Mouse (Mus musculus): ENCODE measurements at regions not wholly inside any gene's neighbourhood (a gene's known extent, or its start where the extent isn't known, plus 50 kb on each side); places are given as distances from the start of the nearest gene placed in this dataset. TPM values are rescaled to one million over a fixed set of nuclear protein-coding genes. Genes with fewer than 3 reads are reported as not detected.

DNA sequence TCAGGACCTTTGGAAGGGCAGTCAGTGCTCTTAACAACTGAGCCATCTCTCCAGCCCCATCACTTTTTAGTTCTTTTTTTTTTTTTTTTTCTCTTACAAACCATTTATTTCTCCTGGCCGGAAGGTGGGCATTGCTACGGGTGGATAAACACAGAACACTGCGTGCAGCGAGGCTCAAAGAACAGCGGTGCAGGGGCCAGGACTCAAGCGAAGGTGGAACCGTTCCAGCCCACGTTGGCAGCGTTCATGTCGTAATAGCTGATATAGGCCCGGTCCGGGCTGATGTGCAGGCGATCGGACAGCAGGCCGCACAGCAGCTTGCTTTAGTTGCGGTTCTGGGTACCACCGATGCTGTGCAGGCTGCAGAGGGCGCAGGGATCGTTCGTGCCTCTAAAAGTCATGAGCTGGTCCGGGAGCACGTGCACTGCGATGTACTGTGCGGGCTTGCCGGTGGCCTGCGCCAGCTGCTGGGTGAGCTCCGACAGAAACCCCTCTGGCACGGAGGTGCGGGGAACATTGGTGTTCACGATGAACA lies 164.3 kb downstream of the Zfp281 start:
- Histone ChIP-seq H3K9ac (replicated peaks; ENCODE audit: low read depth, low read length) (no peak overlapping the region), H3K4me3 (replicated peaks; ENCODE audit: low read length) (peak overlapping the region; percentile 17), H3K27me3 (replicated peaks; ENCODE audit: control insufficient read depth, insufficient read depth, low read length) (no peaks in the 10 kb centered on the region), H3K9me3 (ENCODE audit: control insufficient read depth, low read length) (no peaks in the 10 kb centered on the region), H3K4me2 (ENCODE audit: low read length) (peak overlapping the region; percentile 32), H3K27ac (ENCODE audit: low read length) (no peak overlapping the region), H3K36me3 (ENCODE audit: control insufficient read depth, insufficient read depth) (no peaks in the 10 kb centered on the region), H3K4me1 (replicated peaks; ENCODE audit: control insufficient read depth, insufficient read depth, low read length) (no peaks in the 10 kb centered on the region)
- WGBS, result 54% methylated on average over 30 of the region's 30 CpGs
- no peak for ATAC-seq

GRCm38 (mm10) chr1:136791641-136792040 lies 166.9 kb downstream of the Zfp281 start:
- Histone ChIP-seq H3K9ac (replicated peaks; ENCODE audit: low read depth, low read length) (no peak overlapping the region), H3K36me3 (ENCODE audit: control insufficient read depth, insufficient read depth) (no peaks in the 10 kb centered on the region), H3K27ac (ENCODE audit: low read length) (no peak overlapping the region), H3K4me2 (ENCODE audit: low read length) (no peak overlapping the region), H3K4me1 (replicated peaks; ENCODE audit: control insufficient read depth, insufficient read depth, low read length) (no peaks in the 10 kb centered on the region), H3K9me3 (ENCODE audit: control insufficient read depth, low read length) (no peaks in the 10 kb centered on the region), H3K27me3 (replicated peaks; ENCODE audit: control insufficient read depth, insufficient read depth, low read length) (no peaks in the 10 kb centered on the region), H3K4me3 (replicated peaks; ENCODE audit: low read length) (no peak overlapping the region)
- no peak for ATAC-seq
- 95% methylated on average over 1 of the region's 1 CpGs for WGBS

Small RNA genes lying in the stretch of these regions (microRNA-seq; reads per million reads assigned to microRNA genes)
- not detected for gene Gm22132
